Mouse (Mus musculus): ENCODE data around the gene Epb41.

DNA sequence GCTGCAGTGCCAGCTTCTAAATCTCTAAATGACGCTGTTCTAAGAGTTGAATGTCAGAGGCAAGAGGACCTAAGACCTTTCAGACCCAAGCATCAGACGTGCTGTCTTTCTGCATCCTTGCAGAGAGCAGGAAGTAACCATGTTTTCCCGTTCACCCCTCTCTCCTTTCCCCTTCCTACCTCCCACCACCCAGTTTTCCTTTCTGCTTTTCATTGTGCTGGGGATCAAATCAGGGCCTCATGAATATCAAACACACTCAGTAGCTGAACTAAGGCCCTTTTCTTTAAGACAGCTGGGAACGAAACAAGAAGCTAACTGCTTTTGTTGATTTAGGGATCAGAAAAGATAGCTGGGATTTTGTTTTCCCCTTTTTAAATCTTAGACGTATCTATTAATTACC, 125.2 kb downstream of the Epb41 start:
- TF ChIP-seq CTCF (IDR thresholded peaks at IDR 0.05; ENCODE audit: low read depth, low read length) (no peak), POLR2A (IDR thresholded peaks at IDR 0.05; ENCODE audit: insufficient read depth, low read length) (no peak), EP300 (IDR thresholded peaks at IDR 0.05; ENCODE audit: insufficient read depth, low read depth, low read length) (no peak)
